Mouse (Mus musculus) CH12.LX (cell line): ENCODE measurements around the gene Bpnt1. TPM values are rescaled to one million over a fixed set of nuclear protein-coding genes. Genes with fewer than 3 reads are reported as not detected.

Source experiments
- DNase-seq: peaks from one replicate; pipeline ENCODE4 v3.0.0-alpha.2; 2013; ENCODE audit errors: extremely low read depth
- H3K27ac ChIP-seq: 2 replicates; pipeline ENCODE4 v1.5.1; 2012; ENCODE audit warnings: low read depth, mild to moderate bottlenecking, control low read depth, moderate library complexity; ENCODE audit not compliant: insufficient read depth
- H3K27me3 ChIP-seq: replicated peaks from 2 replicates; pipeline ENCODE3; 2012; ENCODE audit warnings: inconsistent platforms
- H3K36me3 ChIP-seq, 2 experiments: replicated peaks in 1 of 2; 2 replicates each; pipeline versions ENCODE3 to v1.6.1; 2012; ENCODE audit warnings: inconsistent platforms in 1 of 2, low read length in 1 of 2, mild to moderate bottlenecking in 1 of 2, mixed read lengths in 1 of 2, moderate library complexity in 1 of 2; ENCODE audit not compliant: control insufficient read depth in 1 of 2, insufficient read depth in 1 of 2
- H3K4me1 ChIP-seq, 2 experiments: 2 replicates each; pipeline ENCODE4 v1.6.1; 2012; ENCODE audit warnings: inconsistent platforms in 1 of 2, moderate library complexity in 1 of 2; ENCODE audit not compliant: insufficient read depth in 2 of 2, control insufficient read depth in 1 of 2
- H3K4me2 ChIP-seq: 2 replicates; pipeline ENCODE4 v1.6.1; 2012; ENCODE audit warnings: low read depth, mild to moderate bottlenecking, control low read depth; ENCODE audit not compliant: poor library complexity, insufficient read depth, severe bottlenecking
- H3K4me3 ChIP-seq, 3 experiments: fragments of 150-350 bp in 1 of 3; sonication (generic) in 1 of 3; replicated peaks in 1 of 3; 2 replicates each; pipeline versions ENCODE3 to v1.5.1; 2011 to 2012; ENCODE audit warnings: low read depth in 2 of 3, low read length in 2 of 3, mild to moderate bottlenecking in 2 of 3, moderate library complexity in 2 of 3, control low read depth in 1 of 3, improper control_type of control experiment in 1 of 3, inconsistent platforms in 1 of 3, mixed read lengths in 1 of 3; ENCODE audit not compliant: poor library complexity in 1 of 3
- H3K79me2 ChIP-seq: replicated peaks from 2 replicates; pipeline ENCODE4 v1.6.1; 2012; ENCODE audit warnings: mild to moderate bottlenecking, moderate library complexity; ENCODE audit not compliant: control insufficient read depth, poor library complexity, insufficient read depth, severe bottlenecking; ENCODE audit errors: extremely low read depth
- H3K9ac ChIP-seq: 2 replicates; pipeline ENCODE4 v1.6.1; 2012; ENCODE audit warnings: low read depth, mild to moderate bottlenecking, control low read depth, moderate library complexity; ENCODE audit not compliant: insufficient read depth
- H3K9me3 ChIP-seq: replicated peaks from 2 replicates; pipeline ENCODE3; 2012; ENCODE audit warnings: low read length, inconsistent platforms, mixed read lengths
- BHLHE40 ChIP-seq: IDR thresholded peaks from 2 replicates; pipeline ENCODE4 v1.6.1; 2011; ENCODE audit warnings: mild to moderate bottlenecking, low read depth, low read length, improper control_type of control experiment
- CHD1 ChIP-seq: IDR thresholded peaks from 2 replicates; pipeline ENCODE4 v1.6.1; 2012; ENCODE audit warnings: low read depth, low read length, improper control_type of control experiment, inconsistent platforms
- CHD2 ChIP-seq: IDR thresholded peaks from 2 replicates; pipeline ENCODE4 v1.6.1; 2011; ENCODE audit warnings: low read length, improper control_type of control experiment
- CTCF ChIP-seq, 2 experiments: IDR thresholded peaks in 1 of 2; conservative IDR thresholded peaks in 1 of 2; 2 replicates each; pipeline ENCODE4 v1.5.1; 2011 to 2012; ENCODE audit warnings: low read depth in 2 of 2, low read length in 2 of 2, improper control_type of control experiment in 1 of 2, inconsistent platforms in 1 of 2, mild to moderate bottlenecking in 1 of 2, moderate library complexity in 1 of 2
- E2F4 ChIP-seq: IDR thresholded peaks from 2 replicates; pipeline ENCODE4 v1.6.1; 2011; ENCODE audit warnings: low read depth, low read length, improper control_type of control experiment; ENCODE audit not compliant: insufficient replicate concordance
- ELF1 ChIP-seq: IDR thresholded peaks from 2 replicates; pipeline ENCODE4 v1.6.1; 2014; ENCODE audit warnings: low read depth, mild to moderate bottlenecking, inconsistent platforms, low read length, improper control_type of control experiment
- EP300 ChIP-seq: IDR thresholded peaks from 2 replicates; pipeline ENCODE4 v1.6.1; 2011; ENCODE audit warnings: low read length, improper control_type of control experiment
- ETS1 ChIP-seq: conservative IDR thresholded peaks from 2 replicates; pipeline ENCODE4 v1.6.1; 2012; ENCODE audit warnings: low read depth, mild to moderate bottlenecking, inconsistent platforms, low read length, improper control_type of control experiment, moderate library complexity
- GABPA ChIP-seq: IDR thresholded peaks from 2 replicates; pipeline ENCODE4 v1.6.1; 2012; ENCODE audit warnings: low read depth, low read length, improper control_type of control experiment, inconsistent platforms; ENCODE audit not compliant: insufficient replicate concordance
- HCFC1 ChIP-seq: IDR thresholded peaks from 2 replicates; pipeline ENCODE4 v1.6.1; 2012; ENCODE audit warnings: low read depth, mild to moderate bottlenecking, inconsistent platforms, low read length, improper control_type of control experiment
- IRF4 ChIP-seq: IDR thresholded peaks from 2 replicates; pipeline ENCODE4 v1.6.1; 2014; ENCODE audit warnings: low read depth, mild to moderate bottlenecking, inconsistent platforms, low read length, improper control_type of control experiment
- JUN ChIP-seq: IDR thresholded peaks from 2 replicates; pipeline ENCODE4 v1.6.1; 2011; ENCODE audit warnings: low read depth, mild to moderate bottlenecking, low read length, improper control_type of control experiment, moderate library complexity; ENCODE audit not compliant: insufficient read depth
- JUND ChIP-seq: conservative IDR thresholded peaks from 2 replicates; pipeline ENCODE4 v1.6.1; 2011; ENCODE audit warnings: low read depth, low read length, improper control_type of control experiment
- KAT2A ChIP-seq: IDR thresholded peaks from 2 replicates; pipeline ENCODE4 v1.6.1; 2012; ENCODE audit warnings: low read length, improper control_type of control experiment, inconsistent platforms; ENCODE audit not compliant: insufficient replicate concordance
- MAFK ChIP-seq: IDR thresholded peaks from 2 replicates; pipeline ENCODE4 v1.6.1; 2011; ENCODE audit warnings: low read length, improper control_type of control experiment; ENCODE audit not compliant: insufficient replicate concordance
- MAX ChIP-seq: IDR thresholded peaks from 2 replicates; pipeline ENCODE4 v1.6.1; 2011; ENCODE audit warnings: low read length, improper control_type of control experiment
- MAZ ChIP-seq: IDR thresholded peaks from 2 replicates; pipeline ENCODE4 v1.6.1; 2012; ENCODE audit warnings: low read depth, mild to moderate bottlenecking, inconsistent platforms, low read length, improper control_type of control experiment, moderate library complexity
- MEF2A ChIP-seq: IDR thresholded peaks from 2 replicates; pipeline ENCODE4 v1.6.1; 2014; ENCODE audit warnings: low read depth, mild to moderate bottlenecking, inconsistent platforms, low read length, improper control_type of control experiment, borderline replicate concordance
- MXI1 ChIP-seq: IDR thresholded peaks from 2 replicates; pipeline ENCODE4 v1.6.1; 2011; ENCODE audit warnings: mild to moderate bottlenecking, low read depth, low read length, improper control_type of control experiment
- MYC ChIP-seq: IDR thresholded peaks from 2 replicates; pipeline ENCODE4 v1.6.1; 2011; ENCODE audit warnings: low read depth, mild to moderate bottlenecking, improper control_type of control experiment, low read length
- NELFE ChIP-seq: IDR thresholded peaks from 2 replicates; pipeline ENCODE4 v1.6.1; 2011; ENCODE audit warnings: low read depth, low read length, improper control_type of control experiment
- NRF1 ChIP-seq: IDR thresholded peaks from 2 replicates; pipeline ENCODE4 v1.6.1; 2014; ENCODE audit warnings: low read depth, mild to moderate bottlenecking, inconsistent platforms, low read length, improper control_type of control experiment, moderate library complexity
- PAX5 ChIP-seq: IDR thresholded peaks from 2 replicates; pipeline ENCODE4 v1.6.1; 2012; ENCODE audit warnings: low read length, inconsistent platforms, mixed read lengths
- POLR2A ChIP-seq: IDR thresholded peaks from 2 replicates; pipeline ENCODE4 v1.6.1; 2011; ENCODE audit warnings: low read depth, mild to moderate bottlenecking, improper control_type of control experiment, low read length
- POLR2AphosphoS2 ChIP-seq: IDR thresholded peaks from 2 replicates; pipeline ENCODE4 v1.6.1; 2011; ENCODE audit warnings: low read depth, low read length, improper control_type of control experiment
- RAD21 ChIP-seq: IDR thresholded peaks from 2 replicates; pipeline ENCODE4 v1.6.1; 2011; ENCODE audit warnings: low read depth, mild to moderate bottlenecking, low read length, improper control_type of control experiment, moderate library complexity
- RCOR1 ChIP-seq: conservative IDR thresholded peaks from 2 replicates; pipeline ENCODE4 v1.6.1; 2012; ENCODE audit warnings: low read depth, mild to moderate bottlenecking, inconsistent platforms, low read length, improper control_type of control experiment
- SIN3A ChIP-seq: IDR thresholded peaks from 2 replicates; pipeline ENCODE4 v1.6.1; 2012; ENCODE audit warnings: low read length, improper control_type of control experiment, inconsistent platforms
- SMC3 ChIP-seq: IDR thresholded peaks from 2 replicates; pipeline ENCODE4 v1.6.1; 2011; ENCODE audit warnings: low read depth, low read length, improper control_type of control experiment
- TBP ChIP-seq: conservative IDR thresholded peaks from 2 replicates; pipeline ENCODE4 v1.6.1; 2011; ENCODE audit warnings: low read depth, low read length, improper control_type of control experiment
- TCF12 ChIP-seq: IDR thresholded peaks from 2 replicates; pipeline ENCODE4 v1.6.1; 2014; ENCODE audit warnings: low read depth, mild to moderate bottlenecking, inconsistent platforms, low read length, improper control_type of control experiment
- UBTF ChIP-seq: IDR thresholded peaks from 2 replicates; pipeline ENCODE4 v1.6.1; 2012; ENCODE audit warnings: low read depth, mild to moderate bottlenecking, inconsistent platforms, low read length, improper control_type of control experiment, moderate library complexity
- USF1 ChIP-seq: IDR thresholded peaks from 2 replicates; pipeline ENCODE4 v1.6.1; 2014; ENCODE audit warnings: low read depth, mild to moderate bottlenecking, inconsistent platforms, low read length, improper control_type of control experiment
- USF2 ChIP-seq: conservative IDR thresholded peaks from 2 replicates; pipeline ENCODE4 v1.6.1; 2011; ENCODE audit warnings: low read depth, low read length, improper control_type of control experiment
- ZC3H11A ChIP-seq: IDR thresholded peaks from 2 replicates; pipeline ENCODE4 v1.6.1; 2012; ENCODE audit warnings: low read depth, mild to moderate bottlenecking, inconsistent platforms, low read length, improper control_type of control experiment
- ZKSCAN1 ChIP-seq: IDR thresholded peaks from 2 replicates; pipeline ENCODE4 v1.6.1; 2012; ENCODE audit warnings: low read depth, inconsistent platforms, low read length, improper control_type of control experiment, borderline replicate concordance
- ZMIZ1 ChIP-seq: IDR thresholded peaks from 2 replicates; pipeline ENCODE4 v1.6.1; 2012; ENCODE audit warnings: low read depth, mild to moderate bottlenecking, inconsistent platforms, low read length, improper control_type of control experiment
- ZNF384 ChIP-seq: IDR thresholded peaks from 2 replicates; pipeline ENCODE4 v1.6.1; 2012; ENCODE audit warnings: low read depth, low read length, improper control_type of control experiment, inconsistent platforms
- dilution Hi-C: fragments of 300-500 bp; cut with MboI; formaldehyde crosslinking; loops from 2 replicates; pipeline ENCODE4 v1.14.3; 2020; ENCODE audit warnings: low sequenced_read_pairs; ENCODE audit not compliant: extremely low pct_unique_long_range_greater_than_20kb, extremely low pct_ligation_motif_present
- in situ Hi-C: fragments of 300-500 bp; cut with MboI; formaldehyde crosslinking; loops from 3 replicates; pipeline ENCODE4 v1.14.3; 2019; ENCODE audit warnings: low sequenced_read_pairs, low pct_ligation_motif_present, low pct_unique_long_range_greater_than_20kb, mixed read lengths
- polyA plus RNA-seq: library from polyadenylated mRNA; unstranded; fragments of >175 nt; gene quantifications from 2 replicates; pipeline ENCODE4 v1.2.1, GENCODE M21; 2012; ENCODE audit warnings: low read depth; ENCODE audit not compliant: insufficient read length
- total RNA-seq, 2 experiments: library from RNA; depleted of rRNA; stranded (reverse); fragments of 300-350 nt in 1 of 2; fragments of >200 nt in 1 of 2; gene quantifications; 2 replicates each; pipeline ENCODE4 v1.2.3; 2012 to 2014

Gene Bpnt1
- total and polyA plus RNA-seq, 3 experiments, result 38.4 to 71.9 (median 59.4) TPM

- in situ Hi-C loops, result no loop called here
- Histone ChIP-seq H3K4me2 (peak within 1 kb of the TSS; percentile 98; the same call in 1 of the 2 replicates), H3K79me2 (peaks cover 45% of the 10 kb centered on the region), H3K27me3 (no peaks in the 10 kb centered on the region), H3K9me3 (no peaks in the 10 kb centered on the region), H3K4me3 (peak within 1 kb of the TSS; percentile 94 to 98 (median 96)), H3K4me1 (peaks cover 0 to 34% of the 10 kb centered on the region in 2 experiments; a peak in 3 of 4 replicates), H3K9ac (peak within 1 kb of the TSS; percentile 98), H3K27ac (peak within 1 kb of the TSS; percentile 95), H3K36me3 (peaks cover 11 to 38% of the 10 kb centered on the region in 2 experiments)
- TF ChIP-seq JUN (no peak), ZKSCAN1 (no peak; the same call in 1 of the 2 replicates), SIN3A (peak; percentile 91), MAFK (no peak), HCFC1 (peak; percentile 92), JUND (no peak), BHLHE40 (peak; percentile 62), ETS1 (peak; percentile 53), ZC3H11A (no peak), MXI1 (peak; percentile 88), MYC (peak; percentile 83; the same call in 1 of the 2 replicates), TCF12 (peak; percentile 74; the same call in 1 of the 2 replicates), USF2 (no peak), ZMIZ1 (peak; percentile 89), CTCF (conservative IDR thresholded peaks at IDR 0.05 in 1 of 2, IDR thresholded peaks at IDR 0.05 in 1 of 2; ENCODE audit: low read depth in 2 of 2, low read length in 2 of 2) (no peak), CHD1 (no peak), ELF1 (peak; percentile 75), E2F4 (peak; percentile 48; the same call in 1 of the 2 replicates), POLR2A (peak; percentile 86), KAT2A (peak; percentile 71; the same call in 1 of the 2 replicates), PAX5 (no peak), SMC3 (no peak), UBTF (no peak), GABPA (peak; percentile 91), RCOR1 (no peak), ZNF384 (no peak), MAX (peak; percentile 93), NELFE (peak; percentile 88), CHD2 (peak; percentile 66; the same call in 1 of the 2 replicates), EP300 (no peak), RAD21 (no peak), NRF1 (peak; percentile 76), USF1 (no peak; the same call in 1 of the 2 replicates), MEF2A (peak; percentile 80), IRF4 (peak; percentile 72), TBP (peak; percentile 67; the same call in 1 of the 2 replicates), MAZ (peak; percentile 65; the same call in 1 of the 2 replicates), POLR2AphosphoS2 (peak; percentile 72)
- dilution Hi-C loops, result no loop called here
- DNase-seq, result peak; percentile 98
Measured at GRCm38 (mm10) chr1:185362677-185363520, 30.9 kb downstream of the Bpnt1 start, which contains the start of gene Eprs. Eprs (plus strand) TSS chr1:185363044.
